In the genomic region with DNA sequence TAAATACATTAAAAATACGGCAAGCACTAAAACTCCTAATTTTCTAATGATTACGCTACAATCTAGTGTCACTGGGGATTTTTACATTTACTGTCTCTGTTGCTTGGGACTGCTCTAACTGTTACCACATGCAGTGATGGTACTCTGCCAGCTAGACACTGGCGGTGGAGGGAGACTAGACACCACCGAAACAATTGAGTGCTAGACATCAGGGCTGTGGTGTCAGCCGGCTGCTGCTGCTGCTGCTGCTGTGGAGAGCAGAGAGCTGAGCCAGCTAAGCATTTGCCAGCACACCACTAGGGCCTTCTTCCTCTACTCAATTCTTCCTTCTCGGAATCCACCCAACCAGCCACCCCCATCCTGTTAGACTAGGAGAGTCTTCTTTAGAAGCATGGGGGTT, we compare ENCODE assay signal across 9 mouse cellular contexts. TPM values are rescaled to one million over a fixed set of nuclear protein-coding genes. Genes with fewer than 3 reads are reported as not detected.
DNase-seq lines count a peak whose midpoint lies in the region; ATAC-seq and TF ChIP-seq lines count a peak whose summit lies in the region.
"Had no signal": no experiment of that assay in that cellular context is flagged by ENCODE, and none has a peak within 500 bp of the region (broad histone marks: within the 10 kb centered on the region; RNA-seq: fewer than 3 reads in every experiment).

No protein-coding gene starts in this region.

- H3K27me3 ChIP-seq in forebrain, embryonic 14.5 days (replicated peaks; ENCODE audit: control insufficient read depth, insufficient read depth, low read length): no peaks in the 10 kb centered on the region
- peaks cover 12% of the 10 kb centered on the region for H3K27me3 ChIP-seq in forebrain, embryonic 10.5 days (ENCODE audit: poor library complexity, severe bottlenecking)
- peaks cover 4% of the 10 kb centered on the region; the same call in 1 of the 2 replicates for H3K27me3 ChIP-seq in limb, embryonic 14.5 days (ENCODE audit: control insufficient read depth, insufficient read depth, low read length)
- peaks cover 27% of the 10 kb centered on the region for H3K27me3 ChIP-seq in limb, embryonic 10.5 days (ENCODE audit: low read depth, poor library complexity, severe bottlenecking)
- no peaks in the 10 kb centered on the region for H3K27me3 ChIP-seq in midbrain, embryonic 16.5 days (ENCODE audit: control insufficient read depth, insufficient read depth, low read depth, low read length)

- H3K9me3 ChIP-seq in forebrain, embryonic 14.5 days (replicated peaks; ENCODE audit: control insufficient read depth, low read length): no peaks in the 10 kb centered on the region
- no peaks in the 10 kb centered on the region for H3K9me3 ChIP-seq in forebrain, embryonic 10.5 days
- H3K9me3 ChIP-seq in limb, embryonic 14.5 days (ENCODE audit: control insufficient read depth, low read length): no peaks in the 10 kb centered on the region
- H3K9me3 ChIP-seq in limb, embryonic 10.5 days (replicated peaks): no peaks in the 10 kb centered on the region
- H3K9me3 ChIP-seq in midbrain, embryonic 16.5 days (replicated peaks; ENCODE audit: control insufficient read depth, low read length, poor library complexity, severe bottlenecking): no peaks in the 10 kb centered on the region
- H3K9me3 ChIP-seq: intestine, embryonic 15.5 days had no signal

- peak; percentile 43 for DNase-seq in forebrain, embryonic 14.5 days (ENCODE audit: low spot score)
- no peak for DNase-seq in forebrain, embryonic 10.5 days (ENCODE audit: extremely low spot score, low spot score)
- peak; percentile 6 for DNase-seq in limb, embryonic 14.5 days (ENCODE audit: low spot score)
- no peak for DNase-seq in limb, embryonic 10.5 days (ENCODE audit: low spot score)
- DNase-seq in brain, embryonic 14.5 days (ENCODE audit: low read depth): peak; percentile 65
- DNase-seq in embryo, embryonic 9.5 days (ENCODE audit: extremely low spot score): no peak
- no peak for DNase-seq in liver

- no peak for TF ChIP-seq CTCF in brain, embryonic 14.5 days (IDR thresholded peaks at IDR 0.05; ENCODE audit: borderline replicate concordance, extremely low read depth, insufficient read depth, insufficient read length)

- H3K4me2 ChIP-seq in forebrain, embryonic 14.5 days (ENCODE audit: low read length): peak overlapping the region; percentile 48
- H3K4me2 ChIP-seq in limb, embryonic 14.5 days (replicated peaks; ENCODE audit: low read depth, low read length, severe bottlenecking): no peak overlapping the region
- peak overlapping the region; percentile 53; the same call in 1 of the 2 replicates for H3K4me2 ChIP-seq in midbrain, embryonic 16.5 days (ENCODE audit: low read length)

- H3K4me1 ChIP-seq in forebrain, embryonic 14.5 days (ENCODE audit: control insufficient read depth, insufficient read depth, low read length): peaks cover 5% of the 10 kb centered on the region; the same call in 1 of the 2 replicates
- peaks cover 6% of the 10 kb centered on the region for H3K4me1 ChIP-seq in forebrain, embryonic 10.5 days
- no peaks in the 10 kb centered on the region for H3K4me1 ChIP-seq in limb, embryonic 14.5 days (ENCODE audit: control insufficient read depth, insufficient read depth, low read length)
- peaks cover 9% of the 10 kb centered on the region for H3K4me1 ChIP-seq in limb, embryonic 10.5 days
- peaks cover under 1% of the 10 kb centered on the region; the same call in 1 of the 2 replicates for H3K4me1 ChIP-seq in midbrain, embryonic 16.5 days (ENCODE audit: control insufficient read depth, insufficient read depth, low read length)
- H3K4me1 ChIP-seq: intestine, embryonic 15.5 days had no signal

- H3K9ac ChIP-seq in forebrain, embryonic 14.5 days (ENCODE audit: low read length): no peak overlapping the region; the same call in 1 of the 2 replicates
- no peak overlapping the region for H3K9ac ChIP-seq in limb, embryonic 14.5 days (ENCODE audit: low read depth, low read length, severe bottlenecking)
- H3K9ac ChIP-seq in midbrain, embryonic 16.5 days (ENCODE audit: low read depth, low read length): no peak overlapping the region
- H3K9ac ChIP-seq: intestine, embryonic 15.5 days had no signal

- no peak overlapping the region for H3K27ac ChIP-seq in forebrain, embryonic 14.5 days (ENCODE audit: low read depth, low read length)
- no peak overlapping the region for H3K27ac ChIP-seq in forebrain, embryonic 10.5 days
- H3K27ac ChIP-seq in limb, embryonic 14.5 days (replicated peaks; ENCODE audit: low read depth, low read length): no peak overlapping the region
- no peak overlapping the region for H3K27ac ChIP-seq in limb, embryonic 10.5 days
- H3K27ac ChIP-seq in midbrain, embryonic 16.5 days (ENCODE audit: low read length): no peak overlapping the region; the same call in 1 of the 2 replicates
- H3K27ac ChIP-seq: intestine, embryonic 15.5 days had no signal

- WGBS in forebrain, embryonic 14.5 days: 58% methylated on average over 6 of the region's 6 CpGs
- WGBS in forebrain, embryonic 10.5 days: 80% methylated on average over 6 of the region's 6 CpGs
- 33% methylated on average over 6 of the region's 6 CpGs for WGBS in limb, embryonic 14.5 days
- 74% methylated on average over 6 of the region's 6 CpGs for WGBS in limb, embryonic 10.5 days
- 54% methylated on average over 6 of the region's 6 CpGs for WGBS in midbrain, embryonic 16.5 days

- peak; percentile 19; the same call in 1 of the 2 replicates for ATAC-seq in forebrain, embryonic 14.5 days
- ATAC-seq in limb, embryonic 14.5 days (ENCODE audit: low FRiP score, low read depth): no peak
- ATAC-seq in midbrain, embryonic 16.5 days: peak; percentile 64

- H3K4me3 ChIP-seq in forebrain, embryonic 14.5 days (ENCODE audit: low read depth, low read length): no peak overlapping the region
- H3K4me3 ChIP-seq in forebrain, embryonic 10.5 days: no peak overlapping the region
- H3K4me3 ChIP-seq in limb, embryonic 14.5 days (replicated peaks; ENCODE audit: low read length): no peak overlapping the region
- no peak overlapping the region for H3K4me3 ChIP-seq in limb, embryonic 10.5 days
- no peak overlapping the region for H3K4me3 ChIP-seq in midbrain, embryonic 16.5 days (ENCODE audit: low read depth, low read length)

- H3K36me3 ChIP-seq in forebrain, embryonic 14.5 days (ENCODE audit: control insufficient read depth, insufficient read depth, low read length): no peaks in the 10 kb centered on the region
- no peaks in the 10 kb centered on the region for H3K36me3 ChIP-seq in forebrain, embryonic 10.5 days (replicated peaks)
- H3K36me3 ChIP-seq in limb, embryonic 14.5 days (ENCODE audit: control insufficient read depth, insufficient read depth, low read length): no peaks in the 10 kb centered on the region
- H3K36me3 ChIP-seq in limb, embryonic 10.5 days: no peaks in the 10 kb centered on the region
- no peaks in the 10 kb centered on the region for H3K36me3 ChIP-seq in midbrain, embryonic 16.5 days (ENCODE audit: control insufficient read depth, insufficient read depth, low read length)
- H3K36me3 ChIP-seq: intestine, embryonic 15.5 days had no signal

- no peak for TF ChIP-seq POLR2A in limb, embryonic 14.5 days (IDR thresholded peaks at IDR 0.05; ENCODE audit: borderline replicate concordance, extremely low read depth, insufficient read depth, insufficient read length)
- TF ChIP-seq POLR2A in brain, embryonic 14.5 days (IDR thresholded peaks at IDR 0.05; ENCODE audit: borderline replicate concordance, extremely low read depth, insufficient read depth, insufficient read length, poor library complexity, severe bottlenecking): no peak

RNA-seq across cellular contexts. Expression of gene Nfasc, which starts 17.8 kb away (rescaled TPM):
- 26.9 and 40.3 TPM in 2 replicates for polyA plus RNA-seq in forebrain, embryonic 14.5 days (2014; fragmentation: Nextera tagmentation; extraction: Ambion mirVana)
- polyA plus RNA-seq in forebrain, embryonic 10.5 days (2016; fragmentation: Nextera tagmentation; extraction: Ambion mirVana): 7.0 and 9.6 TPM in 2 replicates
- polyA plus RNA-seq in limb, embryonic 14.5 days (2012; rRNA removed): 1.0 and 1.1 TPM in 2 replicates
- polyA plus RNA-seq in limb, embryonic 14.5 days (2014; fragmentation: Nextera tagmentation; extraction: Ambion mirVana): 0.33 and 0.34 TPM in 2 replicates
- 0.98 and 1.4 TPM in 2 replicates for polyA plus RNA-seq in limb, embryonic 10.5 days (2016; fragmentation: Nextera tagmentation; extraction: Ambion mirVana)
- polyA plus RNA-seq in brain, embryonic 14.5 days (2012; rRNA removed): 45.7 and 65.9 TPM in 2 replicates
- 42.7 and 45.4 TPM in 2 replicates for polyA plus RNA-seq in midbrain, embryonic 16.5 days (2015; fragmentation: Nextera tagmentation; extraction: Ambion mirVana)

Comparison
In these comparisons a context has a peak if more than half of its experiments do, and no peak if none do; other contexts are left out.
1. DNase-seq: peak in forebrain, embryonic 14.5 days (single experiment), limb, embryonic 14.5 days (single experiment) and brain, embryonic 14.5 days (single experiment); none in forebrain, embryonic 10.5 days (single experiment), limb, embryonic 10.5 days (single experiment), embryo, embryonic 9.5 days (single experiment) and liver (single experiment).